Mouse (Mus musculus): Measurements from ENCODE around the gene Tph1. TPM values are rescaled to one million over a fixed set of nuclear protein-coding genes. Genes with fewer than 3 reads are reported as not detected.
"Not testable (repeated sequence)": the region's sequence is repeated elsewhere in the genome, so short reads cannot be mapped to it uniquely, and the experiment has no call there.

The Tph1 gene
- polyA plus RNA-seq, 1 experiment = 1.5 TPM

GRCm38 (mm10) chr7:46667256-46667655, 5.1 kb downstream of the Tph1 start:
- peak overlapping the region; percentile 19; the same call in 1 of the 2 replicates for H3K4me3 ChIP-seq (ENCODE audit: low read depth, low read length)
- H3K27me3 ChIP-seq (ENCODE audit: control insufficient read depth, insufficient read depth, low read length, poor library complexity, severe bottlenecking) = no peaks in the 10 kb centered on the region
- no peaks in the 10 kb centered on the region for H3K36me3 ChIP-seq (ENCODE audit: control insufficient read depth, insufficient read depth, low read length, poor library complexity, severe bottlenecking)
- H3K27ac ChIP-seq (ENCODE audit: insufficient read depth, low read length) = no peak overlapping the region
- H3K9me3 ChIP-seq (replicated peaks; ENCODE audit: control insufficient read depth, insufficient read depth, low read length, poor library complexity, severe bottlenecking) = no peaks in the 10 kb centered on the region
- no peaks in the 10 kb centered on the region for H3K4me1 ChIP-seq (ENCODE audit: control insufficient read depth, insufficient read depth, low read length)
- H3K9ac ChIP-seq (ENCODE audit: low read depth, poor library complexity, severe bottlenecking) = no peak overlapping the region
- no peak for TF ChIP-seq POLR2A (IDR thresholded peaks at IDR 0.05; ENCODE audit: insufficient read depth, low read length)
- TF ChIP-seq CTCF (IDR thresholded peaks at IDR 0.05; ENCODE audit: low read depth, low read length) = no peak
- no peak for TF ChIP-seq EP300 (IDR thresholded peaks at IDR 0.05; ENCODE audit: insufficient read depth, low read depth, low read length)

GRCm38 (mm10) chr7:46665236-46665635, 7.1 kb downstream of the Tph1 start:
- no peaks in the 10 kb centered on the region for H3K27me3 ChIP-seq (ENCODE audit: control insufficient read depth, insufficient read depth, low read length, poor library complexity, severe bottlenecking)

GRCm38 (mm10) chr7:46661591-46662090, 10.7 kb downstream of the Tph1 start:
- H3K36me3 ChIP-seq (ENCODE audit: control insufficient read depth, insufficient read depth, low read length, poor library complexity, severe bottlenecking) = no peaks in the 10 kb centered on the region
- no peaks in the 10 kb centered on the region for H3K9me3 ChIP-seq (replicated peaks; ENCODE audit: control insufficient read depth, insufficient read depth, low read length, poor library complexity, severe bottlenecking)
- no peak overlapping the region for H3K9ac ChIP-seq (ENCODE audit: low read depth, poor library complexity, severe bottlenecking)
- no peaks in the 10 kb centered on the region for H3K4me1 ChIP-seq (ENCODE audit: control insufficient read depth, insufficient read depth, low read length)
- no peak for TF ChIP-seq CTCF (IDR thresholded peaks at IDR 0.05; ENCODE audit: low read depth, low read length)
- no peak for TF ChIP-seq POLR2A (IDR thresholded peaks at IDR 0.05; ENCODE audit: insufficient read depth, low read length)
- no peak for TF ChIP-seq EP300 (IDR thresholded peaks at IDR 0.05; ENCODE audit: insufficient read depth, low read depth, low read length)
- H3K27ac ChIP-seq (ENCODE audit: insufficient read depth, low read length) = no peak overlapping the region
- no peaks in the 10 kb centered on the region for H3K27me3 ChIP-seq (ENCODE audit: control insufficient read depth, insufficient read depth, low read length, poor library complexity, severe bottlenecking)
- no peak overlapping the region for H3K4me3 ChIP-seq (ENCODE audit: low read depth, low read length)

More at GRCm38 (mm10) chr7:46665236-46665635, 7.1 kb downstream of the Tph1 start:
- no peak for TF ChIP-seq EP300 (IDR thresholded peaks at IDR 0.05; ENCODE audit: insufficient read depth, low read depth, low read length)
- no peak for TF ChIP-seq POLR2A (IDR thresholded peaks at IDR 0.05; ENCODE audit: insufficient read depth, low read length)
- peak; percentile 89 for TF ChIP-seq CTCF (IDR thresholded peaks at IDR 0.05; ENCODE audit: low read depth, low read length)
- Histone ChIP-seq H3K4me3 (ENCODE audit: low read depth, low read length) (no peak overlapping the region), H3K4me1 (ENCODE audit: control insufficient read depth, insufficient read depth, low read length) (no peaks in the 10 kb centered on the region), H3K9ac (ENCODE audit: low read depth, poor library complexity, severe bottlenecking) (no peak overlapping the region), H3K9me3 (replicated peaks; ENCODE audit: control insufficient read depth, insufficient read depth, low read length, poor library complexity, severe bottlenecking) (no peaks in the 10 kb centered on the region), H3K36me3 (ENCODE audit: control insufficient read depth, insufficient read depth, low read length, poor library complexity, severe bottlenecking) (no peaks in the 10 kb centered on the region), H3K27ac (ENCODE audit: insufficient read depth, low read length) (no peak overlapping the region)

- Histone ChIP-seq H3K4me3 (ENCODE audit: low read depth, low read length) (no peak overlapping the region), H3K27me3 (ENCODE audit: control insufficient read depth, insufficient read depth, low read length, poor library complexity, severe bottlenecking) (no peaks in the 10 kb centered on the region), H3K9ac (ENCODE audit: low read depth, poor library complexity, severe bottlenecking) (no peak overlapping the region), H3K9me3 (replicated peaks; ENCODE audit: control insufficient read depth, insufficient read depth, low read length, poor library complexity, severe bottlenecking) (no peaks in the 10 kb centered on the region), H3K4me1 (ENCODE audit: control insufficient read depth, insufficient read depth, low read length) (no peaks in the 10 kb centered on the region), H3K36me3 (ENCODE audit: control insufficient read depth, insufficient read depth, low read length, poor library complexity, severe bottlenecking) (no peaks in the 10 kb centered on the region), H3K27ac (ENCODE audit: insufficient read depth, low read length) (no peak overlapping the region)
- TF ChIP-seq POLR2A (IDR thresholded peaks at IDR 0.05; ENCODE audit: insufficient read depth, low read length) (no peak), CTCF (IDR thresholded peaks at IDR 0.05; ENCODE audit: low read depth, low read length) (no peak), EP300 (IDR thresholded peaks at IDR 0.05; ENCODE audit: insufficient read depth, low read depth, low read length) (no peak)
Observed at GRCm38 (mm10) chr7:46652279-46652678, 20.1 kb downstream of the Tph1 start.

- H3K27me3 ChIP-seq (ENCODE audit: control insufficient read depth, insufficient read depth, low read length, poor library complexity, severe bottlenecking); H3K4me1 ChIP-seq (ENCODE audit: control insufficient read depth, insufficient read depth, low read length); H3K4me3 ChIP-seq (ENCODE audit: low read depth, low read length); H3K36me3 ChIP-seq (ENCODE audit: control insufficient read depth, insufficient read depth, low read length, poor library complexity, severe bottlenecking); H3K9me3 ChIP-seq (replicated peaks; ENCODE audit: control insufficient read depth, insufficient read depth, low read length, poor library complexity, severe bottlenecking); H3K9ac ChIP-seq (ENCODE audit: low read depth, poor library complexity, severe bottlenecking); H3K27ac ChIP-seq (ENCODE audit: insufficient read depth, low read length): not testable (repeated sequence)
Observed at GRCm38 (mm10) chr7:46650231-46650630, 22.1 kb downstream of the Tph1 start.

GRCm38 (mm10) chr7:46648431-46649140, 23.8 kb downstream of the Tph1 start:
- Histone ChIP-seq H3K36me3 (ENCODE audit: control insufficient read depth, insufficient read depth, low read length, poor library complexity, severe bottlenecking) (no peaks in the 10 kb centered on the region), H3K9ac (ENCODE audit: low read depth, poor library complexity, severe bottlenecking) (no peak overlapping the region), H3K4me1 (ENCODE audit: control insufficient read depth, insufficient read depth, low read length) (no peaks in the 10 kb centered on the region), H3K27ac (ENCODE audit: insufficient read depth, low read length) (no peak overlapping the region), H3K27me3 (ENCODE audit: control insufficient read depth, insufficient read depth, low read length, poor library complexity, severe bottlenecking) (no peaks in the 10 kb centered on the region), H3K9me3 (replicated peaks; ENCODE audit: control insufficient read depth, insufficient read depth, low read length, poor library complexity, severe bottlenecking) (no peaks in the 10 kb centered on the region), H3K4me3 (ENCODE audit: low read depth, low read length) (no peak overlapping the region)
- TF ChIP-seq POLR2A (IDR thresholded peaks at IDR 0.05; ENCODE audit: insufficient read depth, low read length) (no peak), EP300 (IDR thresholded peaks at IDR 0.05; ENCODE audit: insufficient read depth, low read depth, low read length) (no peak), CTCF (IDR thresholded peaks at IDR 0.05; ENCODE audit: low read depth, low read length) (no peak)

All from ES-Bruce4 (cell line).